Comparison of ENCODE assay signal across 29 mouse cellular contexts in genomic region chr12:111228488-111228887, GRCm38 (mm10). TPM values are rescaled to one million over a fixed set of nuclear protein-coding genes. Genes with fewer than 3 reads are reported as not detected.
"Had no signal": no experiment of that assay in that cellular context is flagged by ENCODE, and none has a peak within 500 bp of the region (broad histone marks: within the 10 kb centered on the region; RNA-seq: fewer than 3 reads in every experiment).

No protein-coding gene starts in this region.

- H3K27me3 ChIP-seq: heart, embryonic 12.5 days; hindbrain, embryonic 12.5 days; intestine, embryonic 15.5 days; limb, embryonic 12.5 days had no signal

- H3K4me2 ChIP-seq: heart, embryonic 12.5 days; hindbrain, embryonic 12.5 days; hindbrain, embryonic 14.5 days; intestine, embryonic 15.5 days; limb, embryonic 12.5 days had no signal

- H3K4me1 ChIP-seq: hindbrain, embryonic 10.5 days; hindbrain, embryonic 12.5 days; intestine, embryonic 15.5 days; limb, embryonic 10.5 days had no signal

- H3K9me3 ChIP-seq: heart, embryonic 10.5 days; heart, embryonic 12.5 days; hindbrain, embryonic 10.5 days; hindbrain, embryonic 12.5 days; intestine, embryonic 15.5 days; limb, embryonic 10.5 days; limb, embryonic 12.5 days had no signal

- H3K4me3 ChIP-seq: gastrocnemius, adult 2 months; heart, embryonic 10.5 days; heart, embryonic 12.5 days; hindbrain, embryonic 10.5 days; hindbrain, embryonic 12.5 days; intestine, embryonic 15.5 days; layer of hippocampus, adult 2 months; left cerebral cortex, adult 2 months; limb, embryonic 10.5 days; limb, embryonic 12.5 days had no signal

- DNase-seq: gastrocnemius, adult 2 months; gastrocnemius, postnatal 10 days; gastrocnemius, postnatal 25 days; heart, adult 18-20 months; heart, postnatal 10 days; heart, postnatal 4 days; kidney, adult 18-20 months; kidney, adult 8-10 months; kidney, postnatal 10 days; kidney, postnatal 25 days; kidney, postnatal 4 days had no signal

- H3K27ac ChIP-seq: gastrocnemius, adult 2 months; heart, embryonic 10.5 days; hindbrain, embryonic 10.5 days; hindbrain, embryonic 12.5 days; hindbrain, embryonic 14.5 days; intestine, embryonic 15.5 days; layer of hippocampus, adult 2 months; left cerebral cortex, adult 2 months; limb, embryonic 10.5 days; limb, embryonic 12.5 days had no signal

- H3K9ac ChIP-seq: heart, embryonic 12.5 days; hindbrain, embryonic 12.5 days; hindbrain, embryonic 14.5 days; intestine, embryonic 15.5 days; limb, embryonic 12.5 days had no signal

- H3K36me3 ChIP-seq: heart, embryonic 10.5 days; hindbrain, embryonic 12.5 days; intestine, embryonic 15.5 days had no signal

- ATAC-seq: hindbrain, embryonic 16.5 days; inflammation-experienced regulatory T-cells, adult 6 months; intestine, embryonic 15.5 days; intestine, postnatal 0 days had no signal

RNA-seq across cellular contexts. Expression of gene Amn, which starts 42.4 kb away (rescaled TPM):
- polyA plus RNA-seq: inflammation-experienced regulatory T-cells, adult 6 months had no signal

RNA-seq across cellular contexts. Expression of gene 4930595D18Rik, which starts 44.2 kb away (rescaled TPM):
- polyA plus RNA-seq: frontal cortex, adult 2 months; heart, embryonic 10.5 days; heart, embryonic 12.5 days; heart, embryonic 14.5 days; heart, embryonic 16.5 days; hindbrain, embryonic 10.5 days; hindbrain, embryonic 12.5 days; hindbrain, embryonic 14.5 days; intestine, embryonic 15.5 days; intestine, postnatal 0 days; kidney, embryonic 14.5 days; kidney, embryonic 16.5 days; limb, embryonic 10.5 days; limb, embryonic 12.5 days had no signal
